Mouse (Mus musculus): ENCODE results near the gene Lgmn. TPM values are rescaled to one million over a fixed set of nuclear protein-coding genes. Genes with fewer than 3 reads are reported as not detected.

Gene Lgmn
- polyA plus RNA-seq, 1 experiment from 2014 or later = 45.6 TPM

DNA sequence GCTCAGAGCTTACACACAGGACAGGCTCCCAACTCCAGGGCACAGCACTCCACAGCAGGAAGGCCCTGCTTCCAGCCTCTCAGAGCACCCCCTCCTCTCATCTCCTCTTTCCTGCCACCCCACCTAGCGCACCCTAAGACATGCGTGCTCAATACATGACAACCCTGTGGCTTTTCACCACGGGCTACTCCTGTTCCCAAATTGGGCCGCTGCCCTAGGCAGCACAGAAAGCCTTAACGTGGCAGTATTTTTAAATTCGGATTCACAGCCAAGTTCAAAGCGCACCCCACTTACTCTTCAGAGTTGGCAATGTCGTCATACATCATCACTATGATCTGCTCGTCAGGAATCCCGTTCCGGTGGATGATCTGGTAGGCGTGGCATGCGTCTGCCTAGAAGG lies 26.4 kb downstream of the Lgmn start:
- Histone ChIP-seq H3K4me1 (peaks cover 7% of the 10 kb centered on the region), H3K27ac (replicated peaks) (no peak overlapping the region), H3K4me3 (no peak overlapping the region), H3K36me3 (replicated peaks) (peaks cover 19% of the 10 kb centered on the region), H3K27me3 (replicated peaks; ENCODE audit: low read depth, poor library complexity, severe bottlenecking) (no peaks in the 10 kb centered on the region), H3K9me3 (no peaks in the 10 kb centered on the region)
- DNase-seq (ENCODE audit: low spot score) = no peak
- WGBS = 93% methylated on average over 13 of the region's 13 CpGs

DNA sequence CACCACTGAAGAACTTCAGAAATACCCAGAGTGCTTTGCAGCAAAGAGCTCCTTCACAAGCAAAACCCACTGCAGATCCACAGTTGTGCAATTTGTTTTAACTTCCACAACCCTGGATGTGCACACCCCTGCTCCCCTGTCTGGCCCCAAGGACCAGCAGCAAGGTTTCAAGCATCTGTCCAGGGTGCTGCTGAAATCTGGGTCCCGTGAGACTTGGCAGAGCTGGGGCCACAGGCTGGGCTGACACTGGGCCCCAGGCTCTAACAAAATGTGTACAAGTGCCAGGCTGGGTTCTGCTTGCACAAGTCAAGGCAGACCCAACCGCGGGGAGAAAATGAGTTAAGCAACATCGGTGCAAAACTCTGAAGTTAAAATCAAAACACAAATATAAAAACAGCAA lies 41.0 kb downstream of the Lgmn start:
- Histone ChIP-seq H3K36me3 (replicated peaks) (peaks cover 85% of the 10 kb centered on the region), H3K9me3 (no peaks in the 10 kb centered on the region), H3K27ac (replicated peaks) (no peak overlapping the region), H3K27me3 (replicated peaks; ENCODE audit: low read depth, poor library complexity, severe bottlenecking) (0 out of 2 replicates have a peak, but pooled peaks cover 4% of the 10 kb centered on the region), H3K4me1 (peaks cover 12% of the 10 kb centered on the region), H3K4me3 (no peak overlapping the region)
- 90% methylated on average over 4 of the region's 4 CpGs for WGBS
- no peak for DNase-seq (ENCODE audit: low spot score)

DNA sequence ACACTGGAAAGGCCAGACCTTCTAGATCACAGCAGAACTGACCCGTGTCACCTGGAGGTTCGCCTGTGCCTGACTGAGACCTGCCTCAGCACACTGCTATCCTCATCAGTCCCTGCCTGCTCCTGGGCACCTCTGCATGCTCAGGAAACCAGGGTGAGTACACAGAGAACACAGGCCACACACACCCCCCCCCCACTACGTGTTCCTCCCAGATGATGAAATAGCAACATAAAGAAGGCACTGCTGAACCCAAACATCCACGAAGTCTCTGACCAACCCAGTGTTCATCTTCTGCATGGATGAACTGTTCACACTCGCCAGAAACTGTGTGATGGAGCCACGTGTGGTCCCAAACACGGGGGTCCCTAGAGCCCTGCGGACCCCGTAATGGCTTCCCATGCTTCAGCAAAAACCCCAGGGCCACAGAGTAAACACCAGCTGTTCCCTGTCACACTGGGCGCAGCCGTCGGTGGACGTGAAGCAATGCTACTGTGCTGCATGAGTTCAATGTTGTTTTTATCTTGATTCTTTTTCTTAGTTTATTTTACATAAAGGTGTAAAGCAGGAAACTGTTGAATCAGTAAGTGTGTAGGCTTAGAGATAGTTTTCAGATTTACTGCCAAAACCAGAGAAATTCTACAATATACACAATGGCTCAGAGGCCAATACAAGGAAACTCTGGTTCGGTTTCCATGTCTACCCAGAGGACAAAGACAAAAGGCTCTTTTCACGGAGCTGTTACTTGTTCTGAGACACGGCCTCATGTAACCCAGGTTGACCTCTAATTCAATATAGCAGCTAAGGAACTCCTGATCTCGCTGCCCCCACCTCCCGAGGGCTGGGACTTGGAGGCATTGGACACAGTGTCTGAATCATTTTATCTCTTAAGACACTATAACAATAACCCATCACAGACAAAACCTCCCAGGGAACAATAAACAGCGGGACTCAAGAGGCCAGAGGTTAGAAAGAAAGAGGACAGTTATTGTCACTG lies 43.3 kb downstream of the Lgmn start:
- DNase-seq (ENCODE audit: low spot score) = peak; percentile 24
- H3K27me3 ChIP-seq (replicated peaks; ENCODE audit: low read depth, poor library complexity, severe bottlenecking) = 0 out of 2 replicates have a peak, but pooled peaks cover 4% of the 10 kb centered on the region
- H3K4me1 ChIP-seq = peaks cover 12% of the 10 kb centered on the region
- peaks cover 72% of the 10 kb centered on the region for H3K36me3 ChIP-seq (replicated peaks)
- peak overlapping the region; percentile 7; the same call in 1 of the 2 replicates for H3K27ac ChIP-seq (replicated peaks)
- H3K9me3 ChIP-seq = no peaks in the 10 kb centered on the region
- no peak overlapping the region for H3K4me3 ChIP-seq
- WGBS = 56% methylated on average over 19 of the region's 19 CpGs

DNA sequence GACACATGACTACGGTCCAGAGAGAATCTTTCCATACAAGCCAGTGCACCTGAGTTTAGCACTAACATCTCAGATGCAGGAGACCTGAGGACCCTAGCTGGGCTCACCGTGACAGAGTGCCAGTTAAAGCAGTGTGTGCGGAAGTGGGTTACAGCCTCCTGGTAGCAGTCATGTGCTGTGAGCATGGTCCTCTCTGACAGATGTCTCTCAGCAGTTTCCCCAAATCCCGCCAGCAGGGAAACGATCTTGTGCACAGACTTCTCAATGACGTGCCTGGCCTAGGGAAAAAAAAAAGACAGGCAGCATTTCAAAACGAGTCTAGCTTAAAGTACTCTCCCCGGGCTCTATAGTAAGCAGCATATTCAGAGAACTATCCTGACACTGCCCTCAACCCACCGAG lies 44.1 kb downstream of the Lgmn start:
- 80% methylated on average over 9 of the region's 9 CpGs for WGBS

DNA sequence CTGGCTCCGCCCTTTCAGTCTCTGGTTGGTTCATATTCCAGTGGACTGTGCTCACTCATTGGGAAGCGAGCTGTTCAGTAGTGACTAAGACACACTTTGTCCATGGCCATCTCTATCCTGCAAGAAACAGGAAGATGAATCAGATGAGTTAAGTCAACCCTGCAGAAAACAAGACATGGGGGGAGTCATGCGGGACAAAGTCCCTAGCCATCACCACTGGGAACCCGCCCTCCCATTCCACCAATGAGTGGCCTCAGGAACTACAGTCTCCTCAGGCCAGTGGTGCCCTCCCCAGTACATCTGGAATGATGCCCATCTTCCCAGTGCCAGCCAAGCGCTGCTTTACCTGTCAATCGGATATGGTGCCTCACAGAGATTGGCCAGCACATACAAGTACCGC lies 45.1 kb downstream of the Lgmn start:
- Histone ChIP-seq H3K9me3 (no peaks in the 10 kb centered on the region), H3K36me3 (replicated peaks) (peaks cover 60% of the 10 kb centered on the region), H3K4me3 (no peak overlapping the region), H3K27ac (replicated peaks) (no peak overlapping the region), H3K27me3 (replicated peaks; ENCODE audit: low read depth, poor library complexity, severe bottlenecking) (peaks cover 4% of the 10 kb centered on the region; the same call in 1 of the 2 replicates), H3K4me1 (peaks cover 16% of the 10 kb centered on the region)
- no peak for DNase-seq (ENCODE audit: low spot score)
- 90% methylated on average over 7 of the region's 7 CpGs for WGBS

More for the DNA sequence above, 44.1 kb downstream of the Lgmn start:
- Histone ChIP-seq H3K27me3 (replicated peaks; ENCODE audit: low read depth, poor library complexity, severe bottlenecking) (0 out of 2 replicates have a peak, but pooled peaks cover 4% of the 10 kb centered on the region), H3K27ac (replicated peaks) (no peak overlapping the region), H3K9me3 (no peaks in the 10 kb centered on the region), H3K4me1 (peaks cover 12% of the 10 kb centered on the region), H3K36me3 (replicated peaks) (peaks cover 64% of the 10 kb centered on the region), H3K4me3 (no peak overlapping the region)
- DNase-seq (ENCODE audit: low spot score) = no peak

DNA sequence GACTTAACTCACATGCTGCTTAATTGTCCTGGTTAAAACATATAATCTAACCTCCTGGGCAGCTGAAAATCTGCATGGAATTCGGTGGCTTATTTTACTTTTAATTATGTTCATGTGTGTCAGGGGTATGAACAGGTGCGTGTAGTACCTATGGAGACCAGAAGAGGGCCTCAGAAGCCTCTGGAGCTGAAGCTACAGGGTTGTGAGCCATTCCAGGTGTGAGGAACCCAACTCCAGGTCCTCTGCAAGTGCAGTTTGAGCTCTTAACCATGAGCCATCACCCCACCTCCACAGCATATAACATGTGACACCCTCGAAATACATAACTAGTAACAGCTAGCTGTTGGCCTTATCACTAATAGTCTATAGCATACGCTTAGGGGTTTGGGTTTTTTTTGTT lies 47.6 kb downstream of the Lgmn start:
- Histone ChIP-seq H3K4me3 (no peak overlapping the region), H3K27me3 (replicated peaks; ENCODE audit: low read depth, poor library complexity, severe bottlenecking) (peaks cover 15% of the 10 kb centered on the region; the same call in 1 of the 2 replicates), H3K9me3 (no peaks in the 10 kb centered on the region), H3K4me1 (peaks cover 16% of the 10 kb centered on the region), H3K36me3 (replicated peaks) (peaks cover 36% of the 10 kb centered on the region), H3K27ac (replicated peaks) (no peak overlapping the region)
- peak; percentile 23 for DNase-seq (ENCODE audit: low spot score)
- WGBS = 66% methylated on average over 4 of the region's 4 CpGs

DNA sequence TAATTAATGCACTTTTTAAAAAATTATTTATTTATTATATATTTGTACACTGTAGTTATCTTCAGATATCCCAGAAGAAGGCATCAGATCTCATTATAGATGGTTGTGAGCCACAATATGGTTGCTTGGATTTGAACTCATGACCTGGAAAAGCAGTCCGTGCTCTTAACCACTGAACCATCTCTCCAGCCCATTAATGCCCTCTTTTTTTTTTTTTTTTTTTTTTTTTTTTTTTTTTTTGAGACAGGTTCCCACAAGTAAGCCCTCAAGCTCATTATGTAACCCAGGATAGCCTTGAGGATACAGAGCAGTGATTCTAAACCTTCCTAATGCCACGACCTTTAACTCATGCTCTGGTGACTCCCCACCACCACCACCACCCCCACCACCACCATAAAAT lies 48.5 kb downstream of the Lgmn start:
- no peak for DNase-seq (ENCODE audit: low spot score)
- Histone ChIP-seq H3K27ac (replicated peaks) (no peak overlapping the region), H3K27me3 (replicated peaks; ENCODE audit: low read depth, poor library complexity, severe bottlenecking) (peaks cover 15% of the 10 kb centered on the region; the same call in 1 of the 2 replicates), H3K4me1 (peaks cover 8% of the 10 kb centered on the region), H3K9me3 (no peaks in the 10 kb centered on the region), H3K36me3 (replicated peaks) (peaks cover 34% of the 10 kb centered on the region), H3K4me3 (no peak overlapping the region)
- 89% methylated on average over 2 of the region's 2 CpGs for WGBS

DNA sequence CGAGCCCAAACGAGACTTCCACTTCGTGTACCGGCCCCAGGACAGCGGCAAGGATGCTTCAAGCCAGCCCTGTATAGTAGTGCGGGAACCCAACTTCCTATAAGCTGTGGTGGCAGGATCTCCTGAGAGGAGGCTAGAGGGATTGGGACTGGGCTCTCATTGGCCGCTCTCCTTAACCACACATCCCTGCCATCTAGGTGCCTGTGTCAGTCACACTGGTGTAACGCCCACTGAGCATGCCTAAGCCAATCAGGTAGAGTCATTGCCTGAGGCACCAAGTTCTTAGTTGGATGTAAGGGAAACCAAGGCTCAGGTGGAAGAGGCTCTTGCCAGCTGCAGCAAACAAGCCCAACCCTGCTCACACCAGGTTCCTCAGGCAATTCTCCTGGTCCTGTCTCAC lies 49.6 kb downstream of the Lgmn start:
- Histone ChIP-seq H3K4me1 (peaks cover 5% of the 10 kb centered on the region; the same call in 1 of the 2 replicates), H3K36me3 (replicated peaks) (peaks cover 24% of the 10 kb centered on the region), H3K27ac (replicated peaks) (no peak overlapping the region), H3K4me3 (no peak overlapping the region), H3K27me3 (replicated peaks; ENCODE audit: low read depth, poor library complexity, severe bottlenecking) (peaks cover 15% of the 10 kb centered on the region; the same call in 1 of the 2 replicates), H3K9me3 (no peaks in the 10 kb centered on the region)
- DNase-seq (ENCODE audit: low spot score) = no peak
- 36% methylated on average over 8 of the region's 8 CpGs for WGBS

DNA sequence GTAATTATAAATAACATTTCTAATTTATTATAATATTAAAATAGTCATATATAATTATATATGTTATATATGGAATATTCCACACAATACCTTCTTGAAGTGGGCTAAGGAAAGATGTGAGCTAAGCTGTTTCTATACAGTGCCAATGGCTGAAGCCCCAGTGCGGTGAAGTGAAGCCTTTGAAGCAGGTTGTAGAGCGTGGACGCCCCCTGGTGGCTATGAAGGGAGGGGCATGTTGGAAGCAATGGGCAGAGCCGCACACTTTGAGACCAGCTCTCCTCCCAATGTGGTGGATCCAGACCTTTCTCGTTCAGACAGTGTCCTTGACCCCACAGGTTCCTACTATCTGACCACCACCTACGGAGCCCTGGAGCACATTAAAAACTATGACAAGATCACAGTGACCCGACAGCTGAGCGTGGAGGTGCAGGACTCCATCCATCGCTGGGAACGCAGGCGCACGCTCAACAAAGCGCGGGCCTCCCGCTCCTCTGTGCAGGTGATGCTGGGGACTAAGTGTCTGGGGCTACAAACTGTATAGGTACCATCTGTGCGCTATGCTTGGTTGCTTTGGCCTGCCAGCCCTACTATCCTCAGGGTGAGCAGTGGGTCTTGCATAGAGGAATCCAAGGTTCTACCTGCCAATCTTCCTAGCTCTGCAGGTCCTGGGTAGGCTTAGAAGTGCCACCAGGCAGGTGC lies 52.2 kb downstream of the Lgmn start:
- H3K27me3 ChIP-seq (replicated peaks; ENCODE audit: low read depth, poor library complexity, severe bottlenecking) = peaks cover 11% of the 10 kb centered on the region; the same call in 1 of the 2 replicates
- no peaks in the 10 kb centered on the region for H3K9me3 ChIP-seq
- peaks cover 5% of the 10 kb centered on the region; the same call in 1 of the 2 replicates for H3K4me1 ChIP-seq
- DNase-seq (ENCODE audit: low spot score) = peak; percentile 85
- no peak overlapping the region for H3K27ac ChIP-seq (replicated peaks)
- peaks cover 4% of the 10 kb centered on the region; the same call in 1 of the 2 replicates for H3K36me3 ChIP-seq (replicated peaks)
- 52% methylated on average over 16 of the region's 16 CpGs for WGBS
- H3K4me3 ChIP-seq = no peak overlapping the region

DNA sequence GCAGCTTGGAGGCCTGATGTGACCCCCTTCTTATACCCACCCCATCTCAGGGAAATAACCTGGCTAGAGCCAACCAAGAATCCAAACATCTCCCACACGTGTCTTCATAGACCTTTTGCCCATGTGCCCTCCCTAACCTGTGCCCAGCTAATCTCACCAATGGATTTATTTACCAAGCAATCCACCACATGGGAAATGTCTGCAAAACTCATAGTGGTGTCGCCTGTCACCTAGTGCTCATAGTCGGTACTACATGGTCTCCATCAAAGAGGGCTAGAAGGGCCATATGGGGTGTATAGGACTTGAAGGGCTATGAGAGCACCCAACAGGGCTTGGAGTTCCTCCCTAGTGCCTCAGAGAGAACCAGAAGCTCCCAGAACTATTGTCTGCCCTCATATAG lies 54.8 kb downstream of the Lgmn start:
- 22% methylated on average over 3 of the region's 3 CpGs for WGBS
- H3K36me3 ChIP-seq (replicated peaks) = 0 out of 2 replicates have a peak, but pooled peaks cover under 1% of the 10 kb centered on the region
- peaks cover 11% of the 10 kb centered on the region; the same call in 1 of the 2 replicates for H3K27me3 ChIP-seq (replicated peaks; ENCODE audit: low read depth, poor library complexity, severe bottlenecking)

DNA sequence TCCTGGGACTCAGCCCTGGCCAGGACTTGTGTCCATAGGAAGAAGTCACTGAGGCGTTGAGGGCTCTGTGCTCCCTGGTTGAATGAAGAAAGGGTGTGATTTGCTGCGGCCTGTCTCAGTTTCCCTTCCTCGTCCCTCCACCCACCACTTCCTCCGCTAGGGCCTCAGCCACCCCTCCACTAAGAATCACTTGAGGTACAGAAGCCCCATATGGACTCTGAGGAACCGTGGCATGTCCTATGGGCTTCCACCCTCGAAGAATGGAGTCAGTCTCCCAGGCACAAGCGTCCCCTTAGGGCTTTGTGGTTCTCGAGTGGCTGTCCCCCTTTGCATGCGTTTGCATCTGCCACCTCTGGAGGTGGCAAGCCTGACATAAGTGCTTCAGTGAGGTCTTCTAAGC lies 56.3 kb downstream of the Lgmn start:
- Histone ChIP-seq H3K9me3 (no peaks in the 10 kb centered on the region), H3K36me3 (replicated peaks) (no peaks in the 10 kb centered on the region), H3K27me3 (replicated peaks; ENCODE audit: low read depth, poor library complexity, severe bottlenecking) (0 out of 2 replicates have a peak, but pooled peaks cover 2% of the 10 kb centered on the region), H3K4me3 (no peak overlapping the region), H3K4me1 (no peaks in the 10 kb centered on the region), H3K27ac (replicated peaks) (no peak overlapping the region)
- no peak for DNase-seq (ENCODE audit: low spot score)
- 86% methylated on average over 9 of the region's 9 CpGs for WGBS

More for the DNA sequence above, 54.8 kb downstream of the Lgmn start:
- H3K4me3 ChIP-seq = no peak overlapping the region
- H3K4me1 ChIP-seq = no peaks in the 10 kb centered on the region
- H3K9me3 ChIP-seq = no peaks in the 10 kb centered on the region
- peak; percentile 44 for DNase-seq (ENCODE audit: low spot score)
- H3K27ac ChIP-seq (replicated peaks) = no peak overlapping the region

DNA sequence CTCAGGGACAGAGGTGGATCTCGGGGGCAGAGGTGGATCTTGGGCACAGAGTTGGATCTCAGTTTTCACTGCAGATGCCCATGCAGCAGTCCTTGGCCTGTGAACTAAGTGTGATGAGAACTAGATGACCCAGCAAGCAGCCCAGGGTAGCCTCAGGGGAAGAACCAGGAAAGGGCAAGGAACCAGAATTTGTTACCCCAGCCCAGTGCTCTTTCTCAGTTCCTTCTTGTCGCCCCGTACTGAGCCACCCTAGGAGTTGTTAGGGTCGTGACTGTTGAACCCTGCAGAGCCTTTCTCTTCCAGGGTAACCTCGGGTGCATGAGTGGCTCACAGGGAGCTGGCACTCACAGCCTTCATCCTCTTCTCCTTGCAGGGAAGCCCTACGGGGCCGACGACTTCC lies 57.4 kb downstream of the Lgmn start:
- Histone ChIP-seq H3K27ac (replicated peaks) (no peak overlapping the region), H3K4me1 (no peaks in the 10 kb centered on the region), H3K27me3 (replicated peaks; ENCODE audit: low read depth, poor library complexity, severe bottlenecking) (no peaks in the 10 kb centered on the region), H3K9me3 (no peaks in the 10 kb centered on the region), H3K4me3 (no peak overlapping the region), H3K36me3 (replicated peaks) (no peaks in the 10 kb centered on the region)
- no peak for DNase-seq (ENCODE audit: low spot score)
- 81% methylated on average over 8 of the region's 8 CpGs for WGBS
